Mouse (Mus musculus): Measurements from ENCODE around the gene Ccdc186. TPM values are rescaled to one million over a fixed set of nuclear protein-coding genes. Genes with fewer than 3 reads are reported as not detected.
"Not testable (repeated sequence)": the region's sequence is repeated elsewhere in the genome, so short reads cannot be mapped to it uniquely, and the experiment has no call there.

The Ccdc186 gene
- total RNA-seq, 2 experiments from 2014 or later: 18.8 to 19.2 TPM

DNA sequence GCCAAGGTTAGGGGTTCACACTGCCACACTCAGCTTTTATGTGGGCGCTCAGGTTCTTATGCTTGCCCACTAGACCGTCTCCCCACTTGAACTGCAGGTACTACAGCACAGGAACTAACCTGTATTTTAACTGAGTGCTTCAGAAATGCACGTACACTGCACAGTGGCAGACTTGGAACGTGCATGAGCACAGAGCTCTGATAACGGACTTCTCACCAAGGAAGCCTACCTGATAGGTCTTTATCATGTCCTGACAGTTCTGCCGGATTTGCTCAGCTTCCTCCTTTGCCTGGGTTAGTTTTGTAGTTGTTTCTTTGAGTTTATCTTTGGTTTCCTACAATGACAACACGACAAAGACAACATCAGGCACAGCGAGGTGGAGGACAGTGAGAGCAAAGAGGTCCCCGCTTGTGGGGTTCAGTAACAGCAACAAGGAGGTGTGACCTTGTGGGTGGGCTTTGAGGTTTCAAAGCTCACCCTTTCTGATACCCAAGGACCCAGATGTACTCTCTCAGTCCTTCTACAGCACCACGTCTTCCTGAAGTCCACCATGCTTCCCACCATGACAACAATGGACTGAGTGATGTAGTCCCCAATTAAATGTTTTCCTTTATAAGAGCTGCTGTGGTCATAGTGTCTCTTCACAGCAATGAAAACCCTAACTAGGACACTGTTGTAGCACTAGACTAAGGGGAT, 20.2 kb downstream of the Ccdc186 start:
- DNase-seq: no peak

GRCm38 (mm10) chr19:56800930-56801655, 20.9 kb downstream of the Ccdc186 start:
- no peak for DNase-seq

- DNase-seq: no peak
Measured at GRCm38 (mm10) chr19:56800226-56800625, 21.8 kb downstream of the Ccdc186 start.

GRCm38 (mm10) chr19:56797376-56797775, 24.6 kb downstream of the Ccdc186 start:
- DNase-seq: no peak

DNA sequence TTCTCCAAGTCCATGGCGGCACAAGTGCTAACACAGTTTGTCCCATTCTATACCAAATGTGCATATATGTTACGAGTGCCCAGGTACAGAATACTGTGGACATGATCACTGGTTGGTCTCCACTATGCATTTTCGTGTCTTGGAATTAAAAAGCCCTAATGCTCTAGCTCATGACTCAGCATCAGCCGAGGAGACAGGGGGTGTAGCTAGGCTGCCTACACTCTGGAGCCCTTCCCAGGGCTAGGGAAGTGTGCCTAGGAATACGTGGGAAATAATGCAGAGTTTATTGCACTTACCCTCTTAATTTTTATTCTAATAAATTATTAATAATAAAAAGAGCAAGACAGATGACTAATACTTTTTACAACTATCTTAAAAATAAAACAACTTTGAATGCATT, 33.0 kb downstream of the Ccdc186 start:
- no peak for DNase-seq

DNA sequence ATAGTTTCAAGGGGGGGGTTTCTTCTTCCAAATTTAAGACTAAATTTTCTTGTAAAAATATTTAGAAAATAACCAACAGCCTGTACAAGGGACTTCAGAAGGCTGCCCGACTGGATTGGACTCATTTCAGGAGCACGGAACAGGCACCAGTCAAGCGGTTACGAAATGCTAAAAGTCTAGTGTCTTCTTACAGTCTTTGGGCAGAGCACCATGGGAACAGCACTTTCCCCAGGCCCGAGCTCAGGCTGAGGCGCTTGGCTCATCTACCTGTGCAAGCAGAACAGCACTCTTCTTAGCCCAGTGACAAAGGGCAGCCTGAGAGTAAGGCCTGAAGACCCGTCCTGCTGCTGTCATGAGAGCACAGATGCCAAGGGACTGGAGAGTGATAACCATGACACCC, 34.1 kb downstream of the Ccdc186 start:
- DNase-seq: peak; percentile 68

- DNase-seq: not testable (repeated sequence)
Measured at GRCm38 (mm10) chr19:56778532-56778931, 43.5 kb downstream of the Ccdc186 start.

DNA sequence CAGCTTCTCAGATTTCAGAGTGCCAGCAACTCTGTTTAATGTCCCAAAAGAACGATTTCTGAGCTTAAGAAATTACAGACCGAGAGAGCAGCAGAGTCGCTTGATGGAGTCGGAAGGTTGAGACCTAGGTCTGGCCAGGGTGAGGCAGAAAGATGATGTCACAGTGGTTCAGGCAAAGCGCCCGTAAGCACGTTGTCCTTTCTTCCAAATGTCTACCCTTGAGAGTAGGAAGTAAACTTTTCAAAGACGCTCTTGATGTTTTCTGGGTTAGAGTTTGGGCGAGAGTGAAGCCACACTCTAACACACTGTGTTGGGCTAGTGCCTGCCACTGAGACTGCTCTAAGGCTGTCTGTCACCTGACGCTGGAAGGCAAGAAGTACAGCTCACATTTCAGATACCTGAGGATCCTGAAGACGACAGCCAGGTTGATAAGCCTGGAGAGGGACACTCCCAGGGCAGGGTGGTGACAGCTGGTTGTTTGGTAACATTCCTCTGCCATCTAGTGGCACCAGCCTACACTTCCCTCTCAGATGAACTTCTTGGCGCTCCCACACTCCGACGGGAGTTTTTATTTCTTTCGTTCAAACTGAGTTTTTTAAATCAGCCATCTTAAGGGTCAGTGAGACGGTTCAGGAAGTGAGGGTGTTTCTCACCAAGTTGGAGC, 45.1 kb downstream of the Ccdc186 start:
- DNase-seq: peak; percentile 31

DNA sequence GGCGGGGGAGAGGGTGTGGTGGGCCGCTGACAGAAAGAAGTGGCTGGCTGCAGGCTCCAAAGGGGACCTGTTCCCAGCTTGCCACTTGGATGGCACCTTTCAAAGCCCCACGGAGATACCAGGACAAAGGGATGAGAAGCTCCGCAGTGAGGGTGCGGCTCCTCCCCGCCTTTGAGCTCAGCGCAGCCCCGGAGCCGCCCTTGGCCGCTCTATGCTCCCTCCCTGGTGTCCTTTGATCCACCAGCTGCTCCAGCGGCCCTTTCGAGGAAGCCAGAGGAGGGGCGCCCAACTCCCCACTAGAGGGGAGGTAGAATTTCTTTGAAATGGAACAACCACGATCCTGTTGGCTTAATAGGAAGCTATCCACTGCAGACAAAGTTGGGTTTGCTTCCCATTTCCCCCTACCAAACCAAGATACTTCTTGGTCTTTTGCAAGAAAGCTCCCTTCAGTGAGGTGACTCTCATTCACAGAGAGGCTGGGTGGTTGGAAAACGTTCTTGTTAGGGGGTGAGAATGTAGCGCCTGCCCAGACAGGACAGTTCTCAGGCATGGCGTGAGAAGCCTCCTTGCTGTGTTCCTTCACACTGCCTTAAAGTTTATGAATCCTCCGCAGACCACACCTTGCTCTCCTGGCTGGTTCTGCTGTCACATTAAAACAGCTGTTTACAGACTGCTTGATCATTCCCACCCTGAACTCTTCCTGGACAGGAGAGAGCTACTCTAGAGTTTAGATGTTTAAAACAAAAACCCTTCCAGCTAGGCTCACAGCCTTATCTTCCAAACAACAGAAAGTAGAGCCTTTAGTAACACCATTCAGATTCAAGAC, 45.9 kb downstream of the Ccdc186 start:
- no peak for DNase-seq

- DNase-seq: no peak
Measured at GRCm38 (mm10) chr19:56774971-56775892, 46.8 kb downstream of the Ccdc186 start.

- no peak for DNase-seq
Measured at GRCm38 (mm10) chr19:56774408-56774962, 47.5 kb downstream of the Ccdc186 start.

DNA sequence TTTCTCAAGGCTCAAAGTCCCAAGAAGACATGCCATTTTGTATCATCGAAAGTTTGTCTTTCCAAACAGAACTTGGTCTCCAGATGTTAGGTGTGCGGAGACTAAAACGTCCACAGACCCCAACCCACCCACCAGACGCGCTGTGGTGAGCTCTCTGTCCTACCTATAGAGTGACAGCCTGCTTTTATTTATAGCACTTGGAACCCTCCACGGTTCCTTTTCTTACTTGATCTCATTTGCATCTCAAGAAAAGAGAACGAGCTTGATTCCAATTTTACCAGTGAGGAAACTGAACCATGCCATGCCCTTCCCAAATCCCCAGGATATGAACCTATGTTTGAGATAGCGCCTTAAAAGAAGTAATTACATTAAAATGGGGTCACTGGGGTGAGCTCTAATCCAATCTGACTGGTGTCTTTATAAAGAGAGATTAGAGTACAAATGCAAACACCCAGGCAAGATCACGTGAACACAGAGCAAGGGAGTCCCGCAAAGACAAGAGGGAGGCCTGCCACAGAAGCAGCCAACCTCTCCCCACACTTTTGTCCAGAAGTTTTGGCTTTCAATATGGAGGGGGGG, 48.5 kb downstream of the Ccdc186 start:
- DNase-seq: no peak

DNA sequence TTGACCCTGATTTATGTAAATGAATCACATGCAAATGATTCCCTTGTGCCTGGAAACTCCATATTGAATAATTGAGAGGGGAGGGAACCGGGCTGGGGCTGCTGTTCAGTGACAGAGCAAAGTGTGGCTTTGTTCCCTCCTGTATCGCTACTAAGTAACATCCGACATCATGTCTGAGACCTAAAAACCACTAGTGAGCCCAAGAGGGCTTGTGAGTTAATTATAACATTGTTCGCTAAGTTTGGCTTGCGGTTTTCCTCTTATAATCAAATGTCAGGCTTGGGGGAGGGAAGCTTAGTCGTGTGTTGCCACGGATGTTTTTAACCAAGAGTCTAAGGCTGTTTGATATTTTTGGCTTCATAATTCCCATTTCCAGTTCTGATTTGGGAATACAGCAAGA, 49.8 kb downstream of the Ccdc186 start:
- no peak for DNase-seq

- no peak for DNase-seq
Measured at GRCm38 (mm10) chr19:56769024-56769423, 53.0 kb downstream of the Ccdc186 start.

DNA sequence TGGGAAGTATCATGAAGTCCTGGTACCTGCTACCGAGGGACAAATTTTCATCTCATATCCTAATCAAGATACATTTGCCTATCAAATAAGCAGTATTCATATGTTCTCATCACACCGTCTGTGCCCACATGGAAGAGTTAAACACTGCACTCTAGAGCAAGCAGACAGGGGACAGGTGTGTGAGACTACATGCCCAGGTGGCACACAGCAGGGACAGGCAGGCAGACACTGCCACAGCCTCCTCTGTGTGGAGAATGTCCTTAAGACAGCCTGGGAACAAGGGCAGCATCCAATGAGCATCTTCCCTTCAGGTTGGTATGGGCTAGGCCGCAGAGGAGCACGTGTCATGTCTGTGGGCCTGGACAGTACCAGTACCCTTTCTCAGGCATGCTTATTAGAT, 59.3 kb downstream of the Ccdc186 start:
- no peak for DNase-seq

GRCm38 (mm10) chr19:56761727-56762126, 60.3 kb downstream of the Ccdc186 start:
- DNase-seq: no peak

GRCm38 (mm10) chr19:56761096-56761495, 60.9 kb downstream of the Ccdc186 start:
- DNase-seq: no peak

DNA sequence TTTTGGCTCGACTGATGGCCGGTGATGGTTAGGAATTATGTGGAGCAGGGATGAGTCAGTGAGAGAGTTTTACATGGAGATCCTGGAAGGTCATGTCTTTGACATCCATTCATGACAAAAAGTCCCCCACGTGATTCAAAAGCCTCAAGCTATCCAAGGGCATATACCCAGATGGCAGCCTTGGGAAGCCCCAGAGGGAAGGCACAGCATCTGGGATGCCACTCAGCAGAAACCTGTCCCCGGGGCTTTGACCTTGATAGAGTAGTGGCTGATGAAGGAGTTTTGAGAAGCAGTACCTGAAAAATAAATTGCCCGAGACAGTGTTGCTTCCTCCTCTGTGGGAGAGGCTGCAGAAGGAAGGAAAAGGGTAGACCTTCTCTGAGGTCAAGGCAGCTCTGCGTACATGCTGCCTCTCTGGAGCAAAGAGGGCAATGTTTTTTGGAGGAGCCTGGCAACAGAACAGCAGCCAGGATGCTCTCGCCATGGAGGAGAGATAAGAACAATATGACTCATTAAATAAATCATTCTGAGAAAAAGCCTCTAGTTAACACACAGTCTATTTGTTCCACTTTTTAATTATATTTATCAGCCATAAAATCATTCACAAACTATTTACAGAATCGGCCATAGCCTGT, 61.6 kb downstream of the Ccdc186 start:
- DNase-seq: no peak

GRCm38 (mm10) chr19:56759740-56760139, 62.2 kb downstream of the Ccdc186 start:
- DNase-seq: no peak

DNA sequence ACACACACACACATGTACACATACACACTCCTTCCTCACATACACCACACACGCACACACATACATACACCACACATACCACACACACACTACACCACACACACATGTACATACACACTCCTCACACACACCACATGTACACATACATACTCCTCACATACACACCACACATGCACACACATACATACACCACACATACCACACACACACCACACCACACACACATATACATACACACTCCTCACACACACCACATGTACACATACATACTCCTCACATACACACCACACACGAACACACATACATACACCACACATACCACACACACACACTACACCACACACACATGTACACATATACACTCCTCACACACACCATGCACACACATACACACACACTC, 63.7 kb downstream of the Ccdc186 start:
- no peak for DNase-seq
